Mouse (Mus musculus): Measurements from ENCODE around the gene Bend3.

The Bend3 gene

DNA sequence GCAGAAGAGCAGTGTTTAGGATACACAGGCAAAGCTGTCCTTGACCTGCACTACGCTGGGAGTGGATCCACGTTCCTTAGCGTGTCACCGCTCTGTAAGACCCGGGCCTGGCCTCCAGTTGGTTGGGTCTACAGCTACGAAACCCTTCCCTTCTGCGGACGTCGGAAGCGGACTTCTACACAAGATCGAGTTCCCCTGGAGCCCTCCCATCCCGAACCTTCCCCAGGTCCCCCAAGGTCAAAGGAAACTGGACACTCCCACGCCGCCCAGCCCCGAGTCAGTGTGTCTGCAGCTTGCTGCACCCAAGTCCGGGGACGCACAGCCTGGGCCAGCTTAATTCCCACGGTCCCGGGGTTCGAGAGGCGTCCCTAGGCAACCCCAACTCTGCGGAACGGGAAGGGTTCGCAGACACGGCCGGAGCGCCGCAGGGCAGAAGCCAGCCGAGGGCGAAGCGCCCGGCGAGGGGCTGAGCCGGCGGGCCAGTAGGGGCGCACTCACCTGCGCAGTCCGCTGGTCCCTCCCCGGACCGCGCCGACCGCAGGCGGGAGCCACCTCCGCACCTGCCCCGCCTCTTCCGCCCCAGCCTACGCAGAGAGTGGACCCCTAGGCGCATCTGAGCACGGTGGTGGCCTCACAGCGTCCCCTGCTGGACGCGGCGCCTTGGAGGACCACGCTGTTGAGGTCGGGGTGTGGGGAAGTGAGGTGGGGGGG lies 62.0 kb downstream of the Bend3 start, which contains the start of gene 1700021F05Rik:
Gene 1700021F05Rik (minus strand): TSS at position 553 of the 711 bp plus-strand sequence.
- CTCF ChIA-PET = interaction anchor here (0.6 to 1.8 kb wide), 25 partner anchors 9 to 900 kb away, joined by 3 to 11 read pairs (median 4); no protein-coding TSS in a partner anchor
- POLR2A ChIA-PET = interaction anchor here (0.6 to 4.0 kb wide), 32 partner anchors 8 to 532 kb away, joined by 3 to 28 read pairs (median 4); partner anchors contain the start of genes Bend3 (in 2 of the 4) and Pdss2 (in 1 of the 4)

- CTCF ChIA-PET = interaction anchor here in 3 of 4 experiments (0.6 to 1.8 kb wide), 17 partner anchors 8 to 899 kb away, joined by 3 to 11 read pairs (median 5); no protein-coding TSS in a partner anchor
These were observed 62.5 kb downstream of the Bend3 start for GRCm38 (mm10) chr10:43541153-43541544.

GRCm38 (mm10) chr10:43549411-43549810 lies 70.8 kb downstream of the Bend3 start:
- ChIA-PET POLR2A (interaction anchor here in 1 of 4 experiments (1.4 kb wide), 1 partner anchor 72 kb away, joined by 3 read pairs; no protein-coding TSS in a partner anchor), CTCF (interaction anchor here in 1 of 4 experiments (1.0 kb wide), 1 partner anchor 8 kb away, joined by 3 read pairs; the partner anchor contains the start of gene 1700021F05Rik)

More at GRCm38 (mm10) chr10:43541153-43541544, 62.5 kb downstream of the Bend3 start:
- POLR2A ChIA-PET = interaction anchor here (0.6 to 4.0 kb wide), 20 partner anchors 9 to 311 kb away, joined by 3 to 28 read pairs (median 4); partner anchors contain the start of gene Bend3 (in 2 of the 4)

GRCm38 (mm10) chr10:43550923-43551322 lies 72.3 kb downstream of the Bend3 start:
- CTCF ChIA-PET = interaction anchor here in 1 of 4 experiments (0.6 to 1.4 kb wide), 3 partner anchors 9 to 47 kb away, joined by 3 to 5 read pairs (median 3); no protein-coding TSS in a partner anchor
- POLR2A ChIA-PET = interaction anchor here in 3 of 4 experiments (0.9 to 1.5 kb wide), 5 partner anchors 9 to 396 kb away, joined by 3 read pairs; no protein-coding TSS in a partner anchor

- CTCF ChIA-PET = interaction anchor here in 1 of 4 experiments (0.6 to 1.4 kb wide), 3 partner anchors 10 to 47 kb away, joined by 3 to 5 read pairs (median 3); no protein-coding TSS in a partner anchor
- POLR2A ChIA-PET = interaction anchor here in 3 of 4 experiments (0.9 to 1.5 kb wide), 5 partner anchors 9 to 396 kb away, joined by 3 read pairs; no protein-coding TSS in a partner anchor
These were observed 72.8 kb downstream of the Bend3 start for GRCm38 (mm10) chr10:43551388-43551787.

GRCm38 (mm10) chr10:43557630-43558165 lies 79.1 kb downstream of the Bend3 start:
- CTCF ChIA-PET = no interaction called here
- POLR2A ChIA-PET = no interaction called here

DNA sequence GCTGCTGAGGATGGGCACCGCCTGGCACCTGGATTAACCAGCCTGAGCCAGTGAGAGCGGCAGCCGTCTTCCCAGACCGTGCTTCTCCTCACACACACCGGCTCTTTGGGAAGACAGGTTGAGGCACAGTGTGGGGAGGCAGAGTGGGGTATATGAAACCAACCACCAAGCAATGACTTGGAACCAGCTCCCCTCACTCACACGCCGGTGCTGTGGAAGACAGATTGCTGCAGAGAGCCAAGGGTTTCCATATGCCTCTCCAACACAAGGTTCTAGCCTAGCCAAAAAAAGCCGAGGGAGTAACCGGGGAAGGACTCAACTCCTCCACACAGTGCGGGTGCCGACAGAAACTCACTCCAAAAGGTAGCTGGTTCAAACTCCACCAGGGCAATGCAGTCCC lies 80.7 kb downstream of the Bend3 start:
- ChIA-PET CTCF (interaction anchor here in 1 of 4 experiments (0.6 to 1.1 kb wide), 2 partner anchors 13 to 107 kb away, joined by 3 to 4 read pairs; no protein-coding TSS in a partner anchor), POLR2A (interaction anchor here in 2 of 4 experiments (0.5 to 0.8 kb wide), 2 partner anchors 22 to 1084 kb away, joined by 3 read pairs; no protein-coding TSS in a partner anchor)

GRCm38 (mm10) chr10:43560765-43561164 lies 82.1 kb downstream of the Bend3 start:
- ChIA-PET CTCF (no interaction called here), POLR2A (no interaction called here)

- ChIA-PET CTCF (no interaction called here), POLR2A (interaction anchor here in 1 of 4 experiments (0.6 kb wide), 2 partner anchors 241 to 524 kb away, joined by 3 read pairs; no protein-coding TSS in a partner anchor)
These were observed 82.7 kb downstream of the Bend3 start for GRCm38 (mm10) chr10:43561311-43561710.
